Mouse (Mus musculus): ENCODE results near the gene Ptprr. TPM values are rescaled to one million over a fixed set of nuclear protein-coding genes. Genes with fewer than 3 reads are reported as not detected.

Gene Ptprr
- total RNA-seq, 2 experiments from 2014 or later, result 0.74 to 1.6 TPM

- peak overlapping the region; percentile 53 for H3K27ac ChIP-seq
- intact Hi-C loops (cut with DNase I), result no loop called here
- no peak for DNase-seq
- TF ChIP-seq CTCF (IDR thresholded peaks at IDR 0.05), result no peak
- 0 out of 2 replicates have a peak overlapping the region, but pooled peaks have one; percentile 7 for H3K4me3 ChIP-seq
Measured at GRCm38 (mm10) chr10:116297854-116298253, 279.8 kb downstream of the Ptprr start.

GRCm38 (mm10) chr10:116300824-116301223, 282.8 kb downstream of the Ptprr start:
- DNase-seq, result no peak
- peak overlapping the region; percentile 71 for H3K27ac ChIP-seq
- intact Hi-C loops (cut with DNase I), result loop anchor here (5.0 kb wide), 2 partner anchors 34 to 49 kb away; no protein-coding TSS in a partner anchor
- no peak for TF ChIP-seq CTCF (IDR thresholded peaks at IDR 0.05)
- H3K4me3 ChIP-seq, result peak overlapping the region; percentile 77

GRCm38 (mm10) chr10:116301258-116301657, 283.2 kb downstream of the Ptprr start:
- intact Hi-C loops (cut with DNase I), result loop anchor here (5.0 kb wide), 2 partner anchors 34 to 49 kb away; no protein-coding TSS in a partner anchor
- no peak for TF ChIP-seq CTCF (IDR thresholded peaks at IDR 0.05)
- DNase-seq, result peak; percentile 64
- peak overlapping the region; percentile 93 for H3K27ac ChIP-seq
- H3K4me3 ChIP-seq, result peak overlapping the region; percentile 77

- intact Hi-C loops (cut with DNase I), result loop anchor here (5.0 kb wide), 2 partner anchors 37 to 52 kb away; no protein-coding TSS in a partner anchor
- DNase-seq, result no peak
- TF ChIP-seq CTCF (IDR thresholded peaks at IDR 0.05), result no peak
- peak overlapping the region; percentile 93 for H3K27ac ChIP-seq
- H3K4me3 ChIP-seq, result peak overlapping the region; percentile 77
Measured at GRCm38 (mm10) chr10:116304355-116304754, 286.3 kb downstream of the Ptprr start.

- no peak for TF ChIP-seq CTCF (IDR thresholded peaks at IDR 0.05)
- intact Hi-C loops (cut with DNase I), result no loop called here
- Histone ChIP-seq H3K4me3 (peak overlapping the region; percentile 77), H3K27ac (peak overlapping the region; percentile 93)
- DNase-seq, result no peak
Measured at GRCm38 (mm10) chr10:116309460-116309859, 291.4 kb downstream of the Ptprr start.

- intact Hi-C loops (cut with DNase I), result no loop called here
- peak overlapping the region; percentile 93 for H3K27ac ChIP-seq
Measured at GRCm38 (mm10) chr10:116310516-116311210, 292.6 kb downstream of the Ptprr start.

GRCm38 (mm10) chr10:116319246-116319645, 301.2 kb downstream of the Ptprr start:
- TF ChIP-seq CTCF (IDR thresholded peaks at IDR 0.05), result peak; percentile 89
- intact Hi-C loops (cut with DNase I), result no loop called here

More at GRCm38 (mm10) chr10:116310516-116311210, 292.6 kb downstream of the Ptprr start:
- DNase-seq, result peak; percentile 31
- H3K4me3 ChIP-seq, result peak overlapping the region; percentile 77
- no peak for TF ChIP-seq CTCF (IDR thresholded peaks at IDR 0.05)

More at GRCm38 (mm10) chr10:116319246-116319645, 301.2 kb downstream of the Ptprr start:
- peak overlapping the region; percentile 51; the same call in 1 of the 2 replicates for H3K27ac ChIP-seq
- peak; percentile 66 for DNase-seq
- H3K4me3 ChIP-seq, result peak overlapping the region; percentile 48

Other genes starting within 250 kb of the Ptprr start
- gene Tspan8, start 201.4 kb upstream of the Ptprr start, total RNA-seq (2021), result 100 to 1,000 TPM in 1 of 2 experiments, 10 to 100 TPM in 1; 73.0 to 109 TPM
- gene 4933416C03Rik, start 95.7 kb downstream of the Ptprr start, total RNA-seq (2021), result not detected